Mouse (Mus musculus) liver, adult (tissue): ENCODE results near the gene Med12l.

Experiments used
- GATA4 ChIP-seq: IDR thresholded peaks from 2 replicates; pipeline ENCODE4 v1.6.1; 2014; ENCODE audit warnings: mild to moderate bottlenecking, low read length; ENCODE audit not compliant: insufficient replicate concordance

The Med12l gene

DNA sequence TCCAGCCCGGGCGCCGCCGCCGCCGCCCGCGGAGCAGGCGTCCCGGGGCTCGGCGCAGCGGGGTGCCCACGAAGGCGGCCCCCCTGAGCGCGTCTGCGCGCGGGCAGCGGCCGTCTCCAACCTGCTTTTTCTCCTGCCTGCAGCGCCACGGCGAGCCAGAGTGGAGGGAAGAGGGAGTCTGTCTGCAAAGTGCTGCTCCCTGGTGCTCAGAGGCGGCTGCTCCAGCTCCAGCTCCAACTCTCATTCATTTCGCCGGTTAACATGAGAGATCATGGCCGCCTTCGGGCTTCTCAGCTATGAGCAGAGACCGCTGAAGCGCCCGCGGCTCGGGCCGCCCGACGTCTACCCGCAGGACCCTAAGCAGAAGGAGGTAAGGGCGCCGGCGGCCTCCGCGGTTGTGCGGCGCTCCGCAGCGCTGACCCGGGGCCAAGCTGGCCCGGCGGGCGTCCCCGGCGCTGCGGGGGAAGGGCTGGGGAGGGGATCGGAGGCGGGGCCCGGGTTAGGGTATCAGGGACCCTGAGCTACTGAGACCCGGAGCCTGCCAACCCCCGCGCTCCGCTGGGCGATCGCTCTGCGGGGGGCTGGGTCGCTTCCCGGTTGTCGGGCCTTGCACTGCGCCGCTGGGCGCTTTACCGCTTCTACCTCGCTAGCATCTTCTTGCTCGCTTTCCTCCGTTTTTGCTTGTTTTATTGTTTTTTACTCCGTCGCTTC lies 1.3 kb downstream of the Med12l start:
- TF ChIP-seq GATA4 = no peak

- no peak for TF ChIP-seq GATA4
These were observed 4.7 kb downstream of the Med12l start for GRCm38 (mm10) chr3:59010276-59010675.

DNA sequence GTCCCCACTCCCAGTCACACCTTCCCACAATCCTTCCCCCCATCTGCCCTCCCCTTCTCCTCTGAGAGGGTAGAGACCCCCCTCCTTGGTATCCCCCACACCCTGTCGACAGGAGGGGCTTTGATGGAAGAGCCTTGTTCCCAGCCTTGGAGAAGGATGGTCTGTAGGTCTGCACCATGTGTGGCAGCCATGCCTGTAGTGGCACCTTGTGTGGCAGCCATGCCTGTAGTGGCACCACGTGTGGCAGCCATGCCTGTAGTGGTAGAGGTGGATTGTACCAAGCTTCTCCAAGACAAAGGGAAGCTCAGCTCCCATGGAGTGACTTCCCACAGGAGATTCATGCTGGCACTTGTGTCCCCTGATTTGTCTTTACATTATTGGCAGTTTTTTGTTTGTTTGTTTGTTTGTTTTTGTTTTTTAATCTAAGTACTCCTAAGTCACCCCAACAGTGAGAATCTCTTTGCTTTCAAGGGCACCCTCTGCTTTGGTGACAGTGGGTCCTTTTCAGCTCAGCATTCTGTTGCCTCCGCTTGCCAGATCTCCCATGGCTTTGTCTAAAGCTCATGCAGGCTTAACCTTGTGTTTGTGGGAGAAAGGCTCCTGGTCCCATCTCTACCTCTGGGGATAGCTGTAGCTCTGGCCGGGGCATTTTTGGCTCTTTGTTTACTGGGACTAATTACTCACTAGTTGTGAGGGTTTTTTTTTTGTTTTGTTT lies 10.2 kb downstream of the Med12l start:
- no peak for TF ChIP-seq GATA4

GRCm38 (mm10) chr3:59016501-59016900 lies 10.9 kb downstream of the Med12l start:
- no peak for TF ChIP-seq GATA4

- TF ChIP-seq GATA4 = no peak
These were observed 15.6 kb downstream of the Med12l start for GRCm38 (mm10) chr3:59021236-59021635.

DNA sequence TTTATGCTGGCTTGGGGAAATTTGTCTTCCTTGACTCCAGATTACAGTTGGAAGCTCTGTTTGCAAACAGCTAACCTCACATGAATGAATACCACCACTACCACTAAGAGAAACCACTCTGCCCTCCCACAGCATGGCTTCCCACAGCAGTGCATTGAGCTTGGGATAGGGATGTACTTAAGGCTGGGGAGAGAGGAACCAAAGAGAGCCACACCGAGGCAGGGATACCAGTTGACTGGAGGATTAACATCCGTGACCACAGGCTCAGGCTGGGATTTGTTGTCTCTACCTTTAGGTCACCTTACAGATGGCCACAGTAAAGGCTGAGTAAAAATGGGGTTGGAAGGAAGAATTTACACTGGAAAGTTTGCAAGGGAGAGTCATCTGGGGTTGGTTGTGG lies 16.6 kb downstream of the Med12l start:
- TF ChIP-seq GATA4 = no peak

- no peak for TF ChIP-seq GATA4
These were observed 17.3 kb downstream of the Med12l start for GRCm38 (mm10) chr3:59022971-59023370.

- peak; percentile 70; the same call in 1 of the 2 replicates for TF ChIP-seq GATA4
These were observed 19.0 kb downstream of the Med12l start for GRCm38 (mm10) chr3:59024531-59025192.

GRCm38 (mm10) chr3:59025193-59025535 lies 19.5 kb downstream of the Med12l start:
- TF ChIP-seq GATA4 = no peak

DNA sequence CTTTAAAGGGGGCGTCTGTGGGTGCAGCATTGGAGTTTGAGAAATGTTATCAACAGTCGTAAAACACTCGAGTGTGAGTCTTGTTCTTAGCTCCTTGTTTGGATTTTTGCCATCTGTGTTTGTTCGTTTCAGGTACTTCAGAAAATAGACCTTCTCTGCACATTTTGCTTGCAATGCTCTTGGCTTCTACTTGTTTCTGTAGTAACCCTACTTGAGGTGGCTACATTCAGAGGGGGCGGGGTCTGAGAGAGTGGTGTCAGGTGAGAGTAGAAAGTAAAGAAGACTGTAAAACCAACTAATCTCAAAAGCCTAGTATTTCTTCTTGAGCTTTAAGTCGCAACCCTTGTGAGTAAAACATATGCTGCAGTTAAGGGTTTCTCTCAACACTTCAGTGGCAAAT lies 23.1 kb downstream of the Med12l start:
- TF ChIP-seq GATA4 = no peak

GRCm38 (mm10) chr3:59030986-59031385 lies 25.4 kb downstream of the Med12l start:
- TF ChIP-seq GATA4 = no peak

DNA sequence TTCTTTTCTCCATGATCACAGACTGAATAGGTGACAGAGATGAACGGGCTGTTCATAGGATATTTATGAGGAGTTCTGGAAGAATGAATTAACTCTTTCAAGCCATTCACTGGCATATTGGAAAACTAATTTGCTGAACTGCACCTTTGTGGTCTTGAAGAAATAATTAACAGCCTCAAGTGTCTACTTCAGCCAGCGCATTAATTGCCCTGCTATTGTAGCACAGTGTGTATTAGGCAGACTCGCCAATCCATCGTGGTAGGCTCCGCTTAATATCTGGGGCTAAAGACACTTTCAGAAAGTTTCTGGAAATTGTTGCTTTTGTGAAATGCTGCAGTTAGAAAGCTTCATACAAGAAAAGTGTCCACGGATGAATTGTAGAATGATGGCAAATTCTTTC lies 35.9 kb downstream of the Med12l start:
- TF ChIP-seq GATA4 = no peak

DNA sequence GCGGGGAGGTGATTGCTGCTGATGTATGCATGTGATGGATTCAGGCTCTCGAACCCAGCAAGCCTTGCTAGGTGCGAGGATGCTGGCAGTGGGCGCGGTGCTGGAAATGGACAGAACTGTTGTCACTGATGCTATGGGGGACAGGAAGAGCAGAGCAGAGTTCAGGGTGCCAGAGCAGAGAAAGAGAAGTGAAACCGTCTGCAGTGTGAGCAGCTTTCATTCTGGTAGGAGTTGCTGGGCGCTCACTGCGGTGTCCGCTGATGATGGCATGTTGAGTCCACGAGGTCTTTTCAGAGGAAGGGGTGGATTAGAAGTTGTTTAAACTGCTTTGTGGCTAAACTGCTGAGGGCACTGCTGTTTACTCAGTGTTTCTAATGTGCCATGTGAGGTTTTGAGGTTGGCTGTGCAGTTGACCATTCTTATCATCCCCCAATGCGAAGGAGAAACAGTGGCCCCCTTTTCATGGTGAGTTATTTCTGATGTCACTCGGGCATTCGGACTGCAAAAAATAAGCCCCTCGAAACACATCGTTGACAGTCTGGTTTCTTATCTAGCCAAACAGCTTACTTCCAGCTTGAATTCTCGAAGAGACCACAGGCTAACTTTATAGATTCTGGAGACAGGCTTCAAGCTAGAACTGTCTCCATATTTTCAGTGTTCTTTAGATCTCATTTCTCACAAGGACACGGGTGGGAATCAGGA lies 49.4 kb downstream of the Med12l start:
- TF ChIP-seq GATA4 = no peak

DNA sequence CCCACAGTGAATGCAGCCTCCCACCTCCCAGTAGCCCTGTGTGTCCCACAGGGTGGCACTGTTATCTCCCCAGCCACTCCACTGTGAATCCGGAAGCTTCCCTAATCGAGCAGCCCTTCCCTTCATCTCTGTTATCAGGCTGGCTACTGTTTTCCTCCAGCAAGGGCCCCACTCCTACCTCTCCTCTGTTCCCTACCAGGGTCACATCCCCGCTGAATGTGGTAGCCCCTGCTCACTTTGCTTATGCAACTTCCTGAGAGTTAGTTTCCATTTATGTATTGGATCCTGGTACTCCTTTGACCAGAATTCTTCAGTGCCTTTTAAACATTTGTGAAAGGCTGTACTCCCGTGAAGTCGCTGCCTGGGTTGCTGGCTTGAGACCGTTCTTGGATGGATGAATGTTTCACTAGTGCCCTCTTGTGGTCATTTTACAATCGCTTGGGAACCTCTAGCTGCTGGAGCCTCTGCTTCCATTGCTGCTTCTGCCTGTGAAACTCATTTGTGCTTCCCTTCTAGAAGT lies 53.5 kb downstream of the Med12l start:
- no peak for TF ChIP-seq GATA4

GRCm38 (mm10) chr3:59060131-59060530 lies 54.5 kb downstream of the Med12l start:
- no peak for TF ChIP-seq GATA4
